Mouse (Mus musculus) neural tube, embryonic 10.5 days (tissue): Measurements from ENCODE around the gene Cd300lg.

Source experiments
- DNase-seq: peaks from one replicate; pipeline ENCODE4 v3.0.0-alpha.2; 2017; ENCODE audit warnings: low spot score; ENCODE audit errors: extremely low spot score

Cd300lg gene

GRCm38 (mm10) chr11:102025991-102026660, 15.2 kb upstream of the Cd300lg start:
- no peak for DNase-seq

GRCm38 (mm10) chr11:102026694-102027360, 14.5 kb upstream of the Cd300lg start:
- peak; percentile 89 for DNase-seq

GRCm38 (mm10) chr11:102027361-102028017, 13.8 kb upstream of the Cd300lg start:
- DNase-seq = peak; percentile 36

- DNase-seq = no peak
These were observed 13.1 kb upstream of the Cd300lg start, which contains the start of gene Mpp3 for GRCm38 (mm10) chr11:102028087-102028816. Gene Mpp3, minus strand, starts transcription at chr11:102028461.

GRCm38 (mm10) chr11:102029304-102029703, 12.0 kb upstream of the Cd300lg start:
- DNase-seq = no peak

- no peak for DNase-seq
These were observed 11.3 kb upstream of the Cd300lg start for GRCm38 (mm10) chr11:102029966-102030365.

GRCm38 (mm10) chr11:102031149-102031548, 10.2 kb upstream of the Cd300lg start:
- DNase-seq = no peak

GRCm38 (mm10) chr11:102033055-102033591, 8.2 kb upstream of the Cd300lg start:
- no peak for DNase-seq

GRCm38 (mm10) chr11:102034887-102035286, 6.4 kb upstream of the Cd300lg start:
- DNase-seq = no peak

GRCm38 (mm10) chr11:102035456-102035960, 5.8 kb upstream of the Cd300lg start:
- DNase-seq = no peak

GRCm38 (mm10) chr11:102036336-102036735, 5.0 kb upstream of the Cd300lg start:
- no peak for DNase-seq

GRCm38 (mm10) chr11:102037789-102038188, 3.5 kb upstream of the Cd300lg start:
- DNase-seq = no peak

- DNase-seq = no peak
These were observed 1.7 kb upstream of the Cd300lg start for GRCm38 (mm10) chr11:102039487-102040137.

GRCm38 (mm10) chr11:102040138-102040524, 1.2 kb upstream of the Cd300lg start:
- DNase-seq = peak; percentile 95

- DNase-seq = no peak
These were observed 663 bp upstream of the Cd300lg start for GRCm38 (mm10) chr11:102040646-102041045.

GRCm38 (mm10) chr11:102042971-102043370, 1.7 kb downstream of the Cd300lg start:
- no peak for DNase-seq

- no peak for DNase-seq
These were observed 2.1 kb downstream of the Cd300lg start for GRCm38 (mm10) chr11:102043381-102043780.

- no peak for DNase-seq
These were observed 3.4 kb downstream of the Cd300lg start for GRCm38 (mm10) chr11:102044691-102045212.

GRCm38 (mm10) chr11:102046607-102047006, 5.3 kb downstream of the Cd300lg start:
- no peak for DNase-seq

GRCm38 (mm10) chr11:102049875-102050482, 8.7 kb downstream of the Cd300lg start:
- no peak for DNase-seq
